Mouse (Mus musculus): ENCODE measurements at regions not wholly inside any gene's neighbourhood (a gene's known extent, or its start where the extent isn't known, plus 50 kb on each side); places are given as distances from the start of the nearest gene placed in this dataset.
A peak's percentile ranks its signal among the peaks of the same experiment; 100 is the strongest.

GRCm38 (mm10) chr4:5327171-5327661 is 534.1 kb upstream of the Impad1 start:
- TF ChIP-seq EP300 (IDR thresholded peaks at IDR 0.05; ENCODE audit: low read depth) (peak; percentile 52), CTCF (IDR thresholded peaks at IDR 0.05; ENCODE audit: low read depth) (no peak)

Data from liver, embryonic 14.5 days (tissue).